Mouse (Mus musculus): Measurements from ENCODE around the gene Prr36. TPM values are rescaled to one million over a fixed set of nuclear protein-coding genes. Genes with fewer than 3 reads are reported as not detected.

The Prr36 gene
- 0.89 and 0.99 TPM in 2 replicates for polyA plus RNA-seq (2015; fragmentation: Nextera tagmentation; extraction: Ambion mirVana)

GRCm38 (mm10) chr8:4216791-4217621 is at the start of gene Prr36:
Prr36 (minus strand) TSS chr8:4217459.
- 0 out of 2 replicates have a peak, but pooled peaks cover 4% of the 10 kb centered on the region for H3K27me3 ChIP-seq (replicated peaks; ENCODE audit: insufficient read depth, low read length)
- peak within 1 kb of the TSS; percentile 36 for H3K4me3 ChIP-seq (ENCODE audit: low read depth, low read length)
- 1% methylated on average over 43 of the region's 44 CpGs for WGBS
- no peak within 1 kb of the TSS for H3K27ac ChIP-seq (ENCODE audit: low read length)
- peaks cover 12% of the 10 kb centered on the region; the same call in 1 of the 2 replicates for H3K4me1 ChIP-seq (ENCODE audit: insufficient read depth, low read depth, low read length)
- no peaks in the 10 kb centered on the region for H3K36me3 ChIP-seq (ENCODE audit: insufficient read depth, low read length)
- ATAC-seq = no peak
- no peaks in the 10 kb centered on the region for H3K9me3 ChIP-seq (ENCODE audit: low read length)
- H3K4me2 ChIP-seq (replicated peaks; ENCODE audit: low read depth, low read length) = peak within 1 kb of the TSS; percentile 64
- no peak for TF ChIP-seq EP300 (IDR thresholded peaks at IDR 0.05)
- TF ChIP-seq CTCF (IDR thresholded peaks at IDR 0.05) = no peak
- H3K9ac ChIP-seq (replicated peaks; ENCODE audit: low read depth) = no peak within 1 kb of the TSS
- DNase-seq (ENCODE audit: low spot score) = peak; percentile 62

- no peaks in the 10 kb centered on the region for H3K9me3 ChIP-seq (ENCODE audit: low read length)
- 90% methylated on average over 15 of the region's 15 CpGs for WGBS
- no peak overlapping the region for H3K4me2 ChIP-seq (replicated peaks; ENCODE audit: low read depth, low read length)
- H3K9ac ChIP-seq (replicated peaks; ENCODE audit: low read depth) = no peak overlapping the region
- TF ChIP-seq CTCF (IDR thresholded peaks at IDR 0.05) = no peak
- no peak for TF ChIP-seq EP300 (IDR thresholded peaks at IDR 0.05)
- no peak overlapping the region for H3K27ac ChIP-seq (ENCODE audit: low read length)
- H3K36me3 ChIP-seq (ENCODE audit: insufficient read depth, low read length) = peaks cover 42% of the 10 kb centered on the region
- H3K27me3 ChIP-seq (replicated peaks; ENCODE audit: insufficient read depth, low read length) = no peaks in the 10 kb centered on the region
- H3K4me3 ChIP-seq (ENCODE audit: low read depth, low read length) = no peak overlapping the region
- no peak; the same call in 1 of the 2 replicates for ATAC-seq
- no peak for DNase-seq (ENCODE audit: low spot score)
- no peaks in the 10 kb centered on the region for H3K4me1 ChIP-seq (ENCODE audit: insufficient read depth, low read depth, low read length)
Measured at GRCm38 (mm10) chr8:4265160-4265914, 48.1 kb upstream of the Prr36 start.

- 81% methylated on average over 8 of the region's 8 CpGs for WGBS
Measured at GRCm38 (mm10) chr8:4263105-4263791, 46.0 kb upstream of the Prr36 start.

GRCm38 (mm10) chr8:4259805-4260170 is 42.5 kb upstream of the Prr36 start:
- no peak for TF ChIP-seq EP300 (IDR thresholded peaks at IDR 0.05)
- no peak for TF ChIP-seq CTCF (IDR thresholded peaks at IDR 0.05)
- no peaks in the 10 kb centered on the region for H3K9me3 ChIP-seq (ENCODE audit: low read length)
- H3K36me3 ChIP-seq (ENCODE audit: insufficient read depth, low read length) = peaks cover 16% of the 10 kb centered on the region; the same call in 1 of the 2 replicates
- no peak overlapping the region for H3K4me2 ChIP-seq (replicated peaks; ENCODE audit: low read depth, low read length)
- 0 out of 2 replicates have a peak overlapping the region, but pooled peaks have one; percentile 55 for H3K4me3 ChIP-seq (ENCODE audit: low read depth, low read length)
- WGBS = 86% methylated on average over 4 of the region's 4 CpGs
- H3K27ac ChIP-seq (ENCODE audit: low read length) = 0 out of 2 replicates have a peak overlapping the region, but pooled peaks have one; percentile 15
- ATAC-seq (no peak), DNase-seq (ENCODE audit: low spot score) (no peak)
- H3K4me1 ChIP-seq (ENCODE audit: insufficient read depth, low read depth, low read length) = no peaks in the 10 kb centered on the region
- no peaks in the 10 kb centered on the region for H3K27me3 ChIP-seq (replicated peaks; ENCODE audit: insufficient read depth, low read length)
- H3K9ac ChIP-seq (replicated peaks; ENCODE audit: low read depth) = no peak overlapping the region

More at GRCm38 (mm10) chr8:4263105-4263791, 46.0 kb upstream of the Prr36 start:
- H3K27ac ChIP-seq (ENCODE audit: low read length) = no peak overlapping the region
- TF ChIP-seq EP300 (IDR thresholded peaks at IDR 0.05) (no peak), CTCF (IDR thresholded peaks at IDR 0.05) (no peak)
- H3K36me3 ChIP-seq (ENCODE audit: insufficient read depth, low read length) = peaks cover 35% of the 10 kb centered on the region
- no peak for ATAC-seq
- no peak overlapping the region for H3K4me3 ChIP-seq (ENCODE audit: low read depth, low read length)
- no peak for DNase-seq (ENCODE audit: low spot score)
- no peaks in the 10 kb centered on the region for H3K27me3 ChIP-seq (replicated peaks; ENCODE audit: insufficient read depth, low read length)
- H3K9ac ChIP-seq (replicated peaks; ENCODE audit: low read depth) = no peak overlapping the region
- H3K9me3 ChIP-seq (ENCODE audit: low read length) = no peaks in the 10 kb centered on the region
- no peaks in the 10 kb centered on the region for H3K4me1 ChIP-seq (ENCODE audit: insufficient read depth, low read depth, low read length)
- H3K4me2 ChIP-seq (replicated peaks; ENCODE audit: low read depth, low read length) = no peak overlapping the region

GRCm38 (mm10) chr8:4259125-4259804 is 42.0 kb upstream of the Prr36 start, which contains the start of gene Ctxn1:
Ctxn1 (minus strand) TSS chr8:4259274.
- peaks cover 18% of the 10 kb centered on the region; the same call in 1 of the 2 replicates for H3K36me3 ChIP-seq (ENCODE audit: insufficient read depth, low read length)

More at GRCm38 (mm10) chr8:4259125-4259804, 42.0 kb upstream of the Prr36 start, which contains the start of gene Ctxn1:
- DNase-seq (ENCODE audit: low spot score) (peak; percentile 94), ATAC-seq (peak; percentile 95)
- no peak for TF ChIP-seq EP300 (IDR thresholded peaks at IDR 0.05)
- no peak for TF ChIP-seq CTCF (IDR thresholded peaks at IDR 0.05)
- Histone ChIP-seq H3K27me3 (replicated peaks; ENCODE audit: insufficient read depth, low read length) (no peaks in the 10 kb centered on the region), H3K4me2 (replicated peaks; ENCODE audit: low read depth, low read length) (peak within 1 kb of the TSS; percentile 99), H3K27ac (ENCODE audit: low read length) (0 out of 2 replicates have a peak within 1 kb of the TSS, but pooled peaks have one; percentile 15), H3K9ac (replicated peaks; ENCODE audit: low read depth) (0 out of 2 replicates have a peak within 1 kb of the TSS, but pooled peaks have one; percentile 19), H3K4me1 (ENCODE audit: insufficient read depth, low read depth, low read length) (no peaks in the 10 kb centered on the region), H3K4me3 (ENCODE audit: low read depth, low read length) (peak within 1 kb of the TSS; percentile 55), H3K9me3 (ENCODE audit: low read length) (no peaks in the 10 kb centered on the region)
- 13% methylated on average over 15 of the region's 33 CpGs for WGBS

Data from lung, postnatal 0 days (tissue).